Mouse (Mus musculus) ES-Bruce4 (cell line): Measurements from ENCODE around the gene Tas1r1. TPM values are rescaled to one million over a fixed set of nuclear protein-coding genes. Genes with fewer than 3 reads are reported as not detected.

Source experiments
- H3K27ac ChIP-seq: 2 replicates; pipeline ENCODE4 v1.5.1; 2012; ENCODE audit warnings: low read length, inconsistent platforms; ENCODE audit not compliant: insufficient read depth
- H3K27me3 ChIP-seq: 2 replicates; pipeline ENCODE4 v1.6.1; 2012; ENCODE audit warnings: mild to moderate bottlenecking, low read length, inconsistent platforms; ENCODE audit not compliant: control insufficient read depth, poor library complexity, insufficient read depth, severe bottlenecking
- H3K36me3 ChIP-seq: 2 replicates; pipeline ENCODE4 v1.6.1; 2012; ENCODE audit warnings: inconsistent platforms, mild to moderate bottlenecking, low read length, moderate library complexity; ENCODE audit not compliant: control insufficient read depth, poor library complexity, insufficient read depth, severe bottlenecking
- H3K4me1 ChIP-seq: one replicate; pipeline ENCODE4 v1.8.1; 2011; ENCODE audit warnings: low read length; ENCODE audit not compliant: control insufficient read depth, insufficient read depth
- H3K4me3 ChIP-seq: 2 replicates; pipeline ENCODE4 v1.5.1; 2011; ENCODE audit warnings: low read depth, mild to moderate bottlenecking, low read length
- H3K9ac ChIP-seq: 2 replicates; pipeline ENCODE4 v1.6.1; 2012; ENCODE audit warnings: low read depth, mild to moderate bottlenecking, inconsistent platforms; ENCODE audit not compliant: poor library complexity, severe bottlenecking
- H3K9me3 ChIP-seq: replicated peaks from 2 replicates; pipeline ENCODE4 v1.6.1; 2012; ENCODE audit warnings: mild to moderate bottlenecking, low read length, inconsistent platforms; ENCODE audit not compliant: control insufficient read depth, poor library complexity, insufficient read depth, severe bottlenecking
- CTCF ChIP-seq: IDR thresholded peaks from one replicate; pipeline ENCODE4 v1.8.1; 2011; ENCODE audit warnings: low read depth, low read length
- EP300 ChIP-seq: IDR thresholded peaks from 2 replicates; pipeline ENCODE4 v1.6.1; 2011; ENCODE audit warnings: low read depth, low read length; ENCODE audit not compliant: insufficient read depth
- POLR2A ChIP-seq: IDR thresholded peaks from one replicate; pipeline ENCODE4 v1.8.1; 2011; ENCODE audit warnings: low read length; ENCODE audit not compliant: insufficient read depth
- polyA plus RNA-seq: library from polyadenylated mRNA; stranded (reverse); fragments of >200 nt; gene quantifications from 2 replicates; pipeline ENCODE4 v1.2.4, GENCODE M21; 2011; ENCODE audit warnings: low read depth; ENCODE audit not compliant: missing spikeins, insufficient read depth, insufficient read length

Gene Tas1r1
- polyA plus RNA-seq, 1 experiment: 0.55 TPM

- Histone ChIP-seq H3K4me1 (no peaks in the 10 kb centered on the region), H3K4me3 (no peak overlapping the region), H3K9me3 (no peaks in the 10 kb centered on the region), H3K27ac (no peak overlapping the region), H3K27me3 (no peaks in the 10 kb centered on the region), H3K36me3 (no peaks in the 10 kb centered on the region), H3K9ac (no peak overlapping the region)
- TF ChIP-seq EP300 (no peak), CTCF (no peak), POLR2A (no peak)
Observed at GRCm38 (mm10) chr4:152073715-152074114, 35.3 kb upstream of the Tas1r1 start.

DNA sequence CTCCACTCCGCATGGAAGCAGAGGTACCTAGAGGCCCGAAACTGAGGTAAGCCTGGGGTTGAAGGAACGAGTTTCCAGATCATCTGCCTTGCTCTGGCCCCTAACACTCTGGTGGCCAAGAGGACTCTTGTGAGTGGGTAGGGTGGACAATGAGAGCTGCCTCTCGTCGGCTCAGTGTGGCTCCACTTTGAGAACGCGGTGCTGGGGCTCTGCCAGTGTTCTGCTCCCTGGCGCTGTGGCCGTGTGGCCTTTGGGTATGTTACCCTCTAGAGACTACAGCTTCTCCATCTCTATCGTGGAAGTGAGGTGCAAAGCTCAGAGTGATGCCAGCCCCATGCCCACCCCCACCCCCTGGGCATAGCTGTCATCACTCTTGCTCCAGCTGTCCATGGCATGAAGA lies 34.3 kb upstream of the Tas1r1 start:
- Histone ChIP-seq H3K9ac (no peak overlapping the region), H3K9me3 (no peaks in the 10 kb centered on the region), H3K36me3 (no peaks in the 10 kb centered on the region), H3K27me3 (no peaks in the 10 kb centered on the region), H3K4me1 (no peaks in the 10 kb centered on the region), H3K27ac (no peak overlapping the region), H3K4me3 (no peak overlapping the region)
- TF ChIP-seq POLR2A: no peak
- no peak for TF ChIP-seq CTCF
- no peak for TF ChIP-seq EP300

GRCm38 (mm10) chr4:152072121-152072601 lies 33.8 kb upstream of the Tas1r1 start, which contains the start of gene Plekhg5:
Plekhg5 (plus strand) TSS chr4:152072498.
- no peak within 1 kb of the TSS for H3K4me3 ChIP-seq
- H3K4me1 ChIP-seq: no peaks in the 10 kb centered on the region
- H3K9ac ChIP-seq: no peak within 1 kb of the TSS
- no peaks in the 10 kb centered on the region for H3K36me3 ChIP-seq
- no peak within 1 kb of the TSS for H3K27ac ChIP-seq
- H3K27me3 ChIP-seq: no peaks in the 10 kb centered on the region
- H3K9me3 ChIP-seq: no peaks in the 10 kb centered on the region
- TF ChIP-seq EP300 (no peak), POLR2A (no peak), CTCF (no peak)

DNA sequence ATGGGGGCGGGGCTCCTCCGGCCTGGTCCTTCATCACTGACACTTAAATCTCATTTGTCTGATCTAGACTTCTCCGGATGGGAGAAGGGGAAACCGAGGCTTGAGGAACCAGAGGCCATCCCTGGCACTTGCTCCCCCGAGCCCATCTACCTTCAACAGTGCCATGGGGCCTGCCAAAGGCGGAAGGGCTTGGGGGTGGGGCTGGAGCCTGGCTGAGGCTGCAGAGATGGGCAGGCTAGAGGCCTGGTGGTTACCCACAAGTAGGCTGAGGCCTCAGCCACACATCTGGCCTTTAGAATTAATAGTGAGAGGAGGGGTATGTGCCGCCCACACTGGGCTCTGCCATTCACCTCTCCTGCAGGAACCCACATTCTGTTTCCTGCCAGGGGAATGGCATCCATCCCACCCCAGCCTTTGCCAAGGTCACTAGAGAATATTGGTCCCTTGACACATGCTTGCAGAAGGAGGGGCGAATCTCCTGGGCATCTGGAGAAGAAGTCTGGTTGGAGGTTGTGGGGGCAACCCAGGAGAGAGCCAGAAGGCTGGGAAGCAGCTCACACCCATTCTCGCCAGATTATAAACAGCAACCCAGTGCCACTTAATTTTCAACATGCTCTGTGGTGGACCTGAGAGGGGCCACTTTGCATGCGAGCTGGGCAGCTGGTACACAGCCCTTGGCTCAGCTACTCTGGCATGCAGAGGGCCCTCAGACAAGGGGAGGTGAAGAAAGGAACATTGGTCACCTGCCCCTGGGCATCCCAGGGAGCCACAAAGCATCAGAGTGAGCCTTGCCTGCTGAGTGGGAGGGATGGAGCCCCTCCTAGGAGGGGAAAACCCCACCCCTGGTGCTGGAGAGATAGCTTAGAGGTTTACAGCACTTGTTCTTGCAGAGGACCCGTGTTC lies 32.4 kb upstream of the Tas1r1 start:
- Histone ChIP-seq H3K4me3 (no peak overlapping the region), H3K9ac (no peak overlapping the region), H3K27me3 (no peaks in the 10 kb centered on the region), H3K27ac (no peak overlapping the region), H3K9me3 (no peaks in the 10 kb centered on the region), H3K36me3 (no peaks in the 10 kb centered on the region), H3K4me1 (no peaks in the 10 kb centered on the region)
- TF ChIP-seq EP300: no peak
- TF ChIP-seq CTCF: no peak
- no peak for TF ChIP-seq POLR2A

- no peak overlapping the region for H3K9ac ChIP-seq
- no peaks in the 10 kb centered on the region for H3K9me3 ChIP-seq
- H3K27ac ChIP-seq: no peak overlapping the region
- H3K4me1 ChIP-seq: no peaks in the 10 kb centered on the region
- H3K4me3 ChIP-seq: no peak overlapping the region
- H3K36me3 ChIP-seq: no peaks in the 10 kb centered on the region
- no peak for TF ChIP-seq POLR2A
- no peak for TF ChIP-seq CTCF
- TF ChIP-seq EP300: no peak
- H3K27me3 ChIP-seq: no peaks in the 10 kb centered on the region
Observed at GRCm38 (mm10) chr4:152069245-152069644, 30.9 kb upstream of the Tas1r1 start.

- Histone ChIP-seq H3K4me1 (no peaks in the 10 kb centered on the region), H3K27me3 (no peaks in the 10 kb centered on the region), H3K27ac (no peak overlapping the region), H3K9me3 (no peaks in the 10 kb centered on the region), H3K36me3 (no peaks in the 10 kb centered on the region), H3K4me3 (no peak overlapping the region), H3K9ac (no peak overlapping the region)
- TF ChIP-seq POLR2A (no peak), EP300 (no peak), CTCF (no peak)
Observed at GRCm38 (mm10) chr4:152068166-152068724, 29.9 kb upstream of the Tas1r1 start.
